Mouse (Mus musculus) embryonic facial prominence, embryonic 13.5 days (tissue): ENCODE results near the gene Ftl1. TPM values are rescaled to one million over a fixed set of nuclear protein-coding genes. Genes with fewer than 3 reads are reported as not detected.
"Not testable (repeated sequence)": the region's sequence is repeated elsewhere in the genome, so short reads cannot be mapped to it uniquely, and the experiment has no call there.

Source experiments
- ATAC-seq: fragments of 200-750 bp; cut with Nextera tagmentation; 2 replicates; pipeline ENCODE4 v1.8.0; 2017; ENCODE audit warnings: low read depth; ENCODE audit not compliant: insufficient number of reproducible peaks, insufficient read depth, low FRiP score, low TSS enrichment
- H3K27ac ChIP-seq: fragments of 300-500 bp; sonication (generic); 2 replicates; pipeline ENCODE4 v1.5.1; 2015; ENCODE audit warnings: moderate library complexity, mild to moderate bottlenecking, inconsistent platforms
- H3K27me3 ChIP-seq: fragments of 300-500 bp; sonication (generic); 2 replicates; pipeline ENCODE4 v1.6.1; 2015; ENCODE audit warnings: mild to moderate bottlenecking, inconsistent platforms
- H3K36me3 ChIP-seq: fragments of 300-500 bp; sonication (generic); 2 replicates; pipeline ENCODE4 v1.6.1; 2015; ENCODE audit warnings: mild to moderate bottlenecking, inconsistent platforms
- H3K4me1 ChIP-seq: fragments of 300-500 bp; sonication (generic); 2 replicates; pipeline ENCODE4 v1.6.1; 2015; ENCODE audit warnings: inconsistent platforms
- H3K4me2 ChIP-seq: fragments of 300-500 bp; sonication (generic); 2 replicates; pipeline ENCODE4 v1.6.1; 2015; ENCODE audit warnings: moderate library complexity, mild to moderate bottlenecking, inconsistent platforms
- H3K4me3 ChIP-seq: fragments of 300-500 bp; sonication (generic); 2 replicates; pipeline ENCODE4 v1.5.1; 2015; ENCODE audit warnings: mild to moderate bottlenecking, inconsistent platforms
- H3K9ac ChIP-seq: fragments of 300-500 bp; sonication (generic); 2 replicates; pipeline ENCODE4 v1.6.1; 2015; ENCODE audit warnings: mild to moderate bottlenecking, inconsistent platforms
- H3K9me3 ChIP-seq: fragments of 300-500 bp; sonication (generic); 2 replicates; pipeline ENCODE4 v1.6.1; 2016; ENCODE audit warnings: inconsistent platforms
- WGBS: fragments of 180-500 bp; shearing (Covaris S2); methylation state at CpG from one replicate; pipeline ENCODE4 v1.1.7; 2015; ENCODE audit warnings: mixed read lengths; 5-methylcytosine and 5-hydroxymethylcytosine counted together
- polyA plus RNA-seq: library from polyadenylated mRNA; unstranded; fragments of >200 nt; fragmentation: Nextera tagmentation; extraction: Ambion mirVana; gene quantifications from 2 replicates; pipeline ENCODE4 v1.2.1, GENCODE M21; 2015

Ftl1 gene
- polyA plus RNA-seq, 1 experiment from 2014 or later = 5,612 TPM

DNA sequence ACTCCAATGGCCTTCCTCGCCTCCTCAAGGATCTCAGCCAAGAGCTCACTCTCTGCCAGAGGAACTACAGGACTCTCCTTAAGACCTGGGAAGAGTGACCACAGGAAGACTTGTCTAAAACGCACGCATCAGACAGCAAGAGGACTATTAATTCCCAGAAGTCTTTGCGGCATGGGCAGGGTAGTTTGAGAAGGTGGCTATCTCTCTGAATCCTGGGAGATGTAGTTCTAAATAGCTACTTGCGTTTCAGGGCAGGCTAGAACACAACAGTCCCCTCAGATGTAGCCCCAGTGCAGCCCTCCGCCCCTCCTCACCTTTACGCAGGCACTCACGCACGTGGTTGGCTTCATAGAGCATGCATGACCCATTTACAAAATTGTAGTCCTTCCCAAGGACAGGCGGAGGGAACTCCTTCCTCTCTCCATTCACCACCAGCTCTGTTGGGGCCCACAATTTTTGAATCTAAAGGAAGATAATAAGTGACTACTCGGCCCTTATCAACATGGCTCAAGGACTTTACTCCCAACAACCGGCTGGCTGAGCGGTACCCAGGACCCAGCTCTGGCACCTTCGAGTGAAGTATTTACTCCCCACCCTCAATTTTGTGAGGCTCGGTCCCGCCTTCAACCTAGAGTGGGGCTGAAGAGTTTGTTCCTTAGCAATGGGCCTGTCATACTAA, 15.7 kb upstream of the Ftl1 start:
- Histone ChIP-seq H3K36me3 (no peaks in the 10 kb centered on the region), H3K4me2 (peak overlapping the region; percentile 53), H3K9ac (peak overlapping the region; percentile 60), H3K4me1 (0 out of 2 replicates have a peak, but pooled peaks cover 3% of the 10 kb centered on the region), H3K27me3 (no peaks in the 10 kb centered on the region), H3K9me3 (no peaks in the 10 kb centered on the region), H3K27ac (no peak overlapping the region), H3K4me3 (peak overlapping the region; percentile 30)
- ATAC-seq = no peak
- WGBS = 64% methylated on average over 16 of the region's 16 CpGs

- Histone ChIP-seq H3K27me3 (no peaks in the 10 kb centered on the region), H3K36me3 (no peaks in the 10 kb centered on the region), H3K9ac (no peak overlapping the region), H3K4me2 (no peak overlapping the region), H3K4me1 (peaks cover 8% of the 10 kb centered on the region), H3K9me3 (no peaks in the 10 kb centered on the region), H3K4me3 (no peak overlapping the region), H3K27ac (no peak overlapping the region)
- ATAC-seq = no peak
- 5% methylated on average over 3 of the region's 3 CpGs for WGBS
These were observed 11.2 kb upstream of the Ftl1 start for GRCm38 (mm10) chr7:45470869-45471268.

DNA sequence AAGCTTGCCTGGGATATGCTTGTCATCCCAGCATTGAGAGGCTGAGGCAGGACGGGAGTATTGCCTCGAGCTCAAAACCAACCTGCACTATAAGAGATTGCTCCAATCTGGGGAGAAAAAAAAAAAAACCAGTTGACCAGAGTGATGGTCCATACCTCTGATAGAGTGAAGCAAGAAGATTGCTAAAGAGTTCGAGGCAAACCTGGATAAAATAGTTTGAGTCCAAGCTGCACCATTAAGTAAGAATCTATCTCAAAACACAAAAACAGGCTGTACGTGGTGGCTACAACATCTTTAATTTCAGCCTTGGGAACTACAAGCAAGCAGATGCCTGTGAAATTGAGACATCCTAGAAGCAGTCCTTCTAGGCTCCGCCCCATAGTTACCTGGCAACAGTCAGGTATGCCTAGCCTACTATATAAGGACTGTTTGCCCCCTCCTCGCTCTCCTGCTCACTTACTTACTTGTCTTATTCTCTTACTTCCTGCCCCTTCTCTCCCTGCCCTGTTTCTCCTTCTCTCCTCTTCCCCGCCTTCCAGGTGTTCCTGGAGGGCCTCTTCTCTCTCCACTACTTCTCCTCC, 7.5 kb upstream of the Ftl1 start:
- Histone ChIP-seq H3K4me3 (peak overlapping the region; percentile 91), H3K4me2 (peak overlapping the region; percentile 94), H3K9ac (peak overlapping the region; percentile 54; the same call in 1 of the 2 replicates), H3K4me1 (peaks cover 17% of the 10 kb centered on the region), H3K27me3 (no peaks in the 10 kb centered on the region), H3K36me3 (peaks cover 32% of the 10 kb centered on the region), H3K27ac (no peak overlapping the region; the same call in 1 of the 2 replicates), H3K9me3 (no peaks in the 10 kb centered on the region)
- ATAC-seq = peak; percentile 2; the same call in 1 of the 2 replicates
- 27% methylated on average over 7 of the region's 7 CpGs for WGBS

DNA sequence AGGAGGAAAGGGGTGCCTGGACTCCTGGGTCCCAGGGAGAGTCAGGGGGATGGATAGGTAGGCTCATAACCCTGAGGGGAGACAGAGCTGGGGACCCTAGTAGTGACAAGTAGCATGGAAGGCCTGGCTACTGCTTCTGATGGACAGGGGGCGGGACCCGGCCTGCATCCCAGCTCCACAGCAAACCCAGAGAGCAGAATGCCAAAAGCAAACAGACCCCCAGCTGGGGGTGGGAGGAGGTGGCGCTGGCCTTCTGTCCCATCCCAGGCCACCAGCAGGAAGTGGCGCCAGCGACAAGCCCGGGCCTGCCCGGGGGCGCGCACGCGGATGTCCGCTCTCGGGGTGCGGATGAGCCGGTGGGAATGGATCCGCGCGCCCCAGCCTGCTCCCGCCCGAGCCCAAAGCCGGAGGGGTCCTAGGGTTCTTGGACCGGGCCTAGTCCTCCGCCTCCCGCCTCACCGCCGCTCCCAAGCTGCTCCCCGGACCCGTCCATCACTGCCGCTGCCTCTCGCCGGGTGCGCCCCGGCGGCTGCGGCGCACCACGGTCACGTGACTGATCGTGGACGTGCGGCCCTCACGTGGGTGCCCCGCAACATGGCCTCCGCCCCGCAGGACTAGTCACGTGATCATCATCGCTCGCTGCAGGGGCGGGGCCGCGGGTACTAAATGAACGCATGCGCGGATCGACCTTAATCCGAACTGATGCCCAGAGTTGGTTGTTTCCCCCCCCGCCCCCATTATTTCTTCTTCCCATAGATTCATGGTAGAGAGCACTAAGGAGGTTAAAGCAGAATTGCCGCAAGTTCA, 6.8 kb upstream of the Ftl1 start, which contains the start of gene Bax:
TSS of gene Bax (minus strand) at position 616 of the 807 bp plus-strand sequence.
- H3K36me3 ChIP-seq = peaks cover 37% of the 10 kb centered on the region
- H3K9me3 ChIP-seq = no peaks in the 10 kb centered on the region
- peak within 1 kb of the TSS; percentile 28; the same call in 1 of the 2 replicates for H3K27ac ChIP-seq
- peak within 1 kb of the TSS; percentile 94 for H3K4me2 ChIP-seq
- no peaks in the 10 kb centered on the region for H3K27me3 ChIP-seq
- H3K4me3 ChIP-seq = peak within 1 kb of the TSS; percentile 91
- H3K9ac ChIP-seq = peak within 1 kb of the TSS; percentile 91
- peaks cover 21% of the 10 kb centered on the region for H3K4me1 ChIP-seq
- ATAC-seq = peak; percentile 71
- 0% methylated on average over 58 of the region's 58 CpGs for WGBS

DNA sequence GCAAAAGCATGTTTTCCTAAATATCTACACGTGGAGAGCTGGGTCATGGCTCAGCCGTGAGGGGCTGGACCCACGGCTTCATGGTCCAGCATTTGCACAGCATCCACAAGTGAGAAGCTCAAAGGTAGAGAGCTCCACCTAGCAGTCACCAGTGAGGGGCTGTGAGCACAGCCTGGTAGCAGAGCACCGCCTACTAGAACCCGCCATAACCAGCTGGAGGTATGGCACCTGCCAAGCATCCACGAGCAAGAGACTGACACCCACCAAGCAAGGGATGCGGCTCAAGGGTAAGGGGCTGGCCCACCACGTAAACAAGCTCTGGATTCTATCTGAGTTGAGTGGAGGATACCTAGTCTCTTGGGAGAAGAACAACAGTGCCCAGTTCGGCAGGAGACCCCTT, 5.9 kb upstream of the Ftl1 start:
- no peak overlapping the region for H3K27ac ChIP-seq
- peak overlapping the region; percentile 91 for H3K9ac ChIP-seq
- 82% methylated on average over 9 of the region's 9 CpGs for WGBS
- H3K4me3 ChIP-seq = peak overlapping the region; percentile 91
- no peaks in the 10 kb centered on the region for H3K27me3 ChIP-seq
- peak overlapping the region; percentile 94 for H3K4me2 ChIP-seq
- no peaks in the 10 kb centered on the region for H3K9me3 ChIP-seq
- H3K36me3 ChIP-seq = peaks cover 37% of the 10 kb centered on the region
- H3K4me1 ChIP-seq = peaks cover 28% of the 10 kb centered on the region
- ATAC-seq = no peak

- 95% methylated on average over 12 of the region's 12 CpGs for WGBS
- H3K4me1 ChIP-seq = peaks cover 33% of the 10 kb centered on the region
- H3K9me3 ChIP-seq = no peaks in the 10 kb centered on the region
- H3K36me3 ChIP-seq = peaks cover 37% of the 10 kb centered on the region
- H3K4me3 ChIP-seq = peak overlapping the region; percentile 91; the same call in 1 of the 2 replicates
- no peak overlapping the region for H3K27ac ChIP-seq
- peak overlapping the region; percentile 94; the same call in 1 of the 2 replicates for H3K4me2 ChIP-seq
- H3K9ac ChIP-seq = no peak overlapping the region
- H3K27me3 ChIP-seq = no peaks in the 10 kb centered on the region
- no peak for ATAC-seq
These were observed 5.4 kb upstream of the Ftl1 start for GRCm38 (mm10) chr7:45465112-45465511.

DNA sequence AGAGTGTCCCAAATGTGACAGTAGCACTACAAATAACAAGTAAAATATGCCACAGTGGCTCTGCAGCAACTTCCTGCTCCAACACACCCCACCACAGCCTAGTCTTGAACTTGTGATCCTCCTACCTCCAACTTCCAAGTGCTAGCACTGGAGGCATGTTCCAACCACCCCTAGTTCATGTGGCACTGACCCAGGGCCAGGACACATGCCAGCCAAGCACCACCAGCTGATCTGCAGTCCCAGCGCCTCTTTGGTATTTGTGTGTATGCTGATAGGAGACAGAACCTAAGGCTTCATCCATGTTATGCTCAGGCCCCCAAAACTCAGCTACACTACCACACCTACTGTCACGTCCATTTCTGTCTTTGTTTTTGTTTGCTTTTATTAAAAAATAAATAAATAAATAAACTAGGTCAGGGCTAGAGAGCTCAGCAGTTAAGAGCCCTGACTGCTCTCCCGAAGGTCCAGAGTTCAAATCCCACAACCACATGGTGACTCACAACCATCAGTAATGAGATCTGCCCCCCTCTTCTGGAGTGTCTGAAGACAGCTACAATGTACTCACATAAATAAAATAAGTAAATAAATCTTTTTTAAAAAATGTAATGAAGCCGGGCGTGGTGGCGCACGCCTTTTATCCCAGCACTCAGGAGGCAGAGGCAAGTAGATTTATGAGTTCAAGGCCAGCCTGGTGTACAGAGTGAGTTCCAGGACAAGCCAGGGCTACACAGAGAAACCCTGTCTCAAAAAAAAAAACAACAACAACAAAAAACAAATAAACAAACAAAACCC, 4.5 kb upstream of the Ftl1 start:
- H3K4me3 ChIP-seq = no peak overlapping the region
- H3K4me1 ChIP-seq = peaks cover 34% of the 10 kb centered on the region
- no peak overlapping the region for H3K27ac ChIP-seq
- peaks cover 37% of the 10 kb centered on the region for H3K36me3 ChIP-seq
- H3K4me2 ChIP-seq = no peak overlapping the region
- H3K9ac ChIP-seq = no peak overlapping the region
- no peaks in the 10 kb centered on the region for H3K9me3 ChIP-seq
- 94% methylated on average over 7 of the region's 7 CpGs for WGBS
- no peak for ATAC-seq
- no peaks in the 10 kb centered on the region for H3K27me3 ChIP-seq

DNA sequence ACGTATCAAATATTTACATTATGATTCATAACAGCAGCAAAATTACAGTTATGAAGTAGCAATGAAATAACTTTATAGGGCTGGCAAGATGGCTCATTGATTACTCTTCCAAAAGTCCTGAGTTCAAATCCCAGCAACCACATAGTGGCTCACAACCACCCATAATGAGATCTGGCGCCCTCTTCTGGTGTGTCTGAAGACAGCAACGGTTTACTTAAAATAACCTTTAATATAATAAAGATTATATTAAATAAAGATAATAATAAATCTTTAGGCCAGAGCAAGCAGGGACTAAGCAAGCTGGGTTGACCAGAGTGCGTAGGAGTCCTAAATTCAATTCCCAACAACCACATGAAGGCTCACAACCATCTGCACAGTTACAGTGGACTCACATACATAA, 3.2 kb upstream of the Ftl1 start:
- not testable (repeated sequence) for H3K27me3 ChIP-seq, H3K9ac ChIP-seq, H3K27ac ChIP-seq, ATAC-seq, H3K4me2 ChIP-seq, H3K9me3 ChIP-seq, H3K4me3 ChIP-seq
- peaks cover 41% of the 10 kb centered on the region for H3K4me1 ChIP-seq
- H3K36me3 ChIP-seq = peaks cover 44% of the 10 kb centered on the region
- WGBS = 78% methylated on average over 4 of the region's 4 CpGs

DNA sequence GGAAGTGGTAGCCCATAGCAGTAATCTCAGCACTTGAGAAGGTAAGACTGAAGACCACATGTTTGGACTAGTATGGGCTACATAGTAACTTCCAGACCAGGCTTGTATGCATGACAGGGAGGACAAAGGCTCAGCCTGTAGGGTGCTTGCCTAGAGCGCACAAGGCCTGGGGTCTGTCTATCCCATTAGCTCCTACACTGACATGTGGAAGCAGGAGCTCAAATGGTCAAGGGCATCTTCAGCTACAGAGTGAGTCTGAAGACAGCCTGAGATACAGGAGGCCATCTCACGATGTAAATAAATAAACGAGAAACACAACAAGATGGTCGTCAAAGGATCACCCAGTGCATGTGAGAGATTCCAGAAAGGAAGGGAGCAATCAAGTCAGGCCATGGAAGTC, 2.6 kb upstream of the Ftl1 start:
- no peak for ATAC-seq
- no peak overlapping the region for H3K9ac ChIP-seq
- H3K4me3 ChIP-seq = no peak overlapping the region
- H3K9me3 ChIP-seq = no peaks in the 10 kb centered on the region
- no peaks in the 10 kb centered on the region for H3K27me3 ChIP-seq
- peaks cover 49% of the 10 kb centered on the region for H3K36me3 ChIP-seq
- H3K4me2 ChIP-seq = no peak overlapping the region
- H3K27ac ChIP-seq = no peak overlapping the region
- peaks cover 46% of the 10 kb centered on the region for H3K4me1 ChIP-seq
- 81% methylated on average over 4 of the region's 4 CpGs for WGBS

GRCm38 (mm10) chr7:45461781-45462180, 2.1 kb upstream of the Ftl1 start:
- no peak for ATAC-seq
- H3K27me3 ChIP-seq = no peaks in the 10 kb centered on the region
- H3K27ac ChIP-seq = peak overlapping the region; percentile 29; the same call in 1 of the 2 replicates
- H3K4me2 ChIP-seq = no peak overlapping the region
- H3K4me3 ChIP-seq = no peak overlapping the region
- peaks cover 52% of the 10 kb centered on the region for H3K4me1 ChIP-seq
- H3K9ac ChIP-seq = no peak overlapping the region
- 89% methylated on average over 4 of the region's 4 CpGs for WGBS
- H3K9me3 ChIP-seq = no peaks in the 10 kb centered on the region
- peaks cover 55% of the 10 kb centered on the region for H3K36me3 ChIP-seq

DNA sequence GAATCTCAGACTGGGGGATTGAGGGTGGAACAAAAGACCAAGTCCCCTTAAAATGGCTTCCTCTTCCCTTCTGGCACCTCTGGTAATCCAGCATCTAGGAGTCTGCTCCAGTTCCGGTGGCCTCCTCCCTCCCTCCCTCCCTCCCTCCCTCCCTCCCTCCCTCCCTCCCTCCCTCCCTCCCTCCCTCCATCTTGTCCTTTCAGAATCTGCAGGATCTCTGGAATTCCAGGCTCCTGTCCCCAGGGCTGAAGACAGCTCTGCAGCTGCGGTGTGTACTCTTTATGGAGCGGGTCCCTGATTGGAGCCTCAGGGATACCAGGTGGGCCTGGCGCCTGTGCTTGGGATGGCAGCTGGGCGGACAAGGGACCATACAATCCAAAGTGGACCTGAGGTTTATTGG, 1.6 kb upstream of the Ftl1 start:
- H3K9me3 ChIP-seq = no peaks in the 10 kb centered on the region
- no peak overlapping the region for H3K4me2 ChIP-seq
- H3K27ac ChIP-seq = peak overlapping the region; percentile 96
- H3K27me3 ChIP-seq = no peaks in the 10 kb centered on the region
- ATAC-seq = no peak
- H3K4me1 ChIP-seq = peaks cover 53% of the 10 kb centered on the region
- H3K9ac ChIP-seq = no peak overlapping the region
- WGBS = 44% methylated on average over 5 of the region's 5 CpGs
- no peak overlapping the region for H3K4me3 ChIP-seq
- peaks cover 58% of the 10 kb centered on the region for H3K36me3 ChIP-seq
